Mouse (Mus musculus): ENCODE measurements at regions not wholly inside any gene's neighbourhood (a gene's known extent, or its start where the extent isn't known, plus 50 kb on each side); places are given as distances from the start of the nearest gene placed in this dataset.
A peak's percentile ranks its signal among the peaks of the same experiment; 100 is the strongest.

GRCm38 (mm10) chr2:61345311-61345710, 233.1 kb upstream of the Tank start:
- no peaks in the 10 kb centered on the region for H3K36me3 ChIP-seq (ENCODE audit: control insufficient read depth, insufficient read depth)
- H3K27ac ChIP-seq (ENCODE audit: low read length): no peak overlapping the region
- no peaks in the 10 kb centered on the region for H3K9me3 ChIP-seq (replicated peaks; ENCODE audit: control insufficient read depth, low read length)
- no peaks in the 10 kb centered on the region for H3K27me3 ChIP-seq (ENCODE audit: control insufficient read depth, insufficient read depth, low read length)
- no peak for ATAC-seq (replicated peaks; ENCODE audit: extremely low read depth, insufficient read depth, low FRiP score)
- H3K4me3 ChIP-seq (ENCODE audit: low read length): no peak overlapping the region
- no peak overlapping the region for H3K4me2 ChIP-seq (ENCODE audit: low read depth, low read length)
- H3K4me1 ChIP-seq (ENCODE audit: control insufficient read depth, insufficient read depth, low read length): peaks cover 3% of the 10 kb centered on the region; the same call in 1 of the 2 replicates
- WGBS: 80% methylated on average over 7 of the region's 7 CpGs
- no peak overlapping the region for H3K9ac ChIP-seq (ENCODE audit: low read length)

GRCm38 (mm10) chr2:61344556-61345131, 233.7 kb upstream of the Tank start:
- H3K36me3 ChIP-seq (ENCODE audit: control insufficient read depth, insufficient read depth): no peaks in the 10 kb centered on the region
- no peak for ATAC-seq (replicated peaks; ENCODE audit: extremely low read depth, insufficient read depth, low FRiP score)
- H3K9ac ChIP-seq (ENCODE audit: low read length): no peak overlapping the region
- H3K4me3 ChIP-seq (ENCODE audit: low read length): no peak overlapping the region
- no peak overlapping the region for H3K4me2 ChIP-seq (ENCODE audit: low read depth, low read length)
- 72% methylated on average over 16 of the region's 16 CpGs for WGBS
- no peaks in the 10 kb centered on the region for H3K9me3 ChIP-seq (replicated peaks; ENCODE audit: control insufficient read depth, low read length)
- H3K27me3 ChIP-seq (ENCODE audit: control insufficient read depth, insufficient read depth, low read length): no peaks in the 10 kb centered on the region
- H3K27ac ChIP-seq (ENCODE audit: low read length): no peak overlapping the region
- peaks cover 3% of the 10 kb centered on the region; the same call in 1 of the 2 replicates for H3K4me1 ChIP-seq (ENCODE audit: control insufficient read depth, insufficient read depth, low read length)

GRCm38 (mm10) chr2:61341254-61341653, 237.1 kb upstream of the Tank start:
- Histone ChIP-seq H3K9me3 (replicated peaks; ENCODE audit: control insufficient read depth, low read length) (no peaks in the 10 kb centered on the region), H3K27ac (ENCODE audit: low read length) (no peak overlapping the region), H3K36me3 (ENCODE audit: control insufficient read depth, insufficient read depth) (no peaks in the 10 kb centered on the region), H3K4me1 (ENCODE audit: control insufficient read depth, insufficient read depth, low read length) (peaks cover 3% of the 10 kb centered on the region; the same call in 1 of the 2 replicates), H3K9ac (ENCODE audit: low read length) (no peak overlapping the region), H3K27me3 (ENCODE audit: control insufficient read depth, insufficient read depth, low read length) (no peaks in the 10 kb centered on the region), H3K4me2 (ENCODE audit: low read depth, low read length) (no peak overlapping the region), H3K4me3 (ENCODE audit: low read length) (no peak overlapping the region)
- no peak for ATAC-seq (replicated peaks; ENCODE audit: extremely low read depth, insufficient read depth, low FRiP score)
- 38% methylated on average over 5 of the region's 5 CpGs for WGBS

GRCm38 (mm10) chr2:61319226-61319625, 259.2 kb upstream of the Tank start:
- no peaks in the 10 kb centered on the region for H3K36me3 ChIP-seq (ENCODE audit: control insufficient read depth, insufficient read depth)
- no peak overlapping the region for H3K9ac ChIP-seq (ENCODE audit: low read length)
- no peak for ATAC-seq (replicated peaks; ENCODE audit: extremely low read depth, insufficient read depth, low FRiP score)
- H3K4me3 ChIP-seq (ENCODE audit: low read length): no peak overlapping the region
- H3K9me3 ChIP-seq (replicated peaks; ENCODE audit: control insufficient read depth, low read length): no peaks in the 10 kb centered on the region
- H3K4me2 ChIP-seq (ENCODE audit: low read depth, low read length): no peak overlapping the region
- no peak overlapping the region for H3K27ac ChIP-seq (ENCODE audit: low read length)
- H3K4me1 ChIP-seq (ENCODE audit: control insufficient read depth, insufficient read depth, low read length): no peaks in the 10 kb centered on the region
- WGBS: 80% methylated on average over 4 of the region's 4 CpGs
- no peaks in the 10 kb centered on the region for H3K27me3 ChIP-seq (ENCODE audit: control insufficient read depth, insufficient read depth, low read length)

- no peaks in the 10 kb centered on the region for H3K27me3 ChIP-seq (ENCODE audit: control insufficient read depth, insufficient read depth, low read length)
- no peaks in the 10 kb centered on the region for H3K4me1 ChIP-seq (ENCODE audit: control insufficient read depth, insufficient read depth, low read length)
- no peaks in the 10 kb centered on the region for H3K36me3 ChIP-seq (ENCODE audit: control insufficient read depth, insufficient read depth)
- no peak overlapping the region for H3K4me2 ChIP-seq (ENCODE audit: low read depth, low read length)
- ATAC-seq (replicated peaks; ENCODE audit: extremely low read depth, insufficient read depth, low FRiP score): no peak
- H3K9me3 ChIP-seq (replicated peaks; ENCODE audit: control insufficient read depth, low read length): no peaks in the 10 kb centered on the region
- 77% methylated on average over 4 of the region's 4 CpGs for WGBS
- H3K9ac ChIP-seq (ENCODE audit: low read length): no peak overlapping the region
- H3K4me3 ChIP-seq (ENCODE audit: low read length): no peak overlapping the region
- no peak overlapping the region for H3K27ac ChIP-seq (ENCODE audit: low read length)
Observed at GRCm38 (mm10) chr2:61310405-61310804, 268.0 kb upstream of the Tank start.

- Histone ChIP-seq H3K27ac (ENCODE audit: low read length) (no peak overlapping the region), H3K4me2 (ENCODE audit: low read depth, low read length) (no peak overlapping the region), H3K9me3 (replicated peaks; ENCODE audit: control insufficient read depth, low read length) (no peaks in the 10 kb centered on the region), H3K9ac (ENCODE audit: low read length) (no peak overlapping the region), H3K4me3 (ENCODE audit: low read length) (no peak overlapping the region), H3K4me1 (ENCODE audit: control insufficient read depth, insufficient read depth, low read length) (no peaks in the 10 kb centered on the region), H3K27me3 (ENCODE audit: control insufficient read depth, insufficient read depth, low read length) (no peaks in the 10 kb centered on the region), H3K36me3 (ENCODE audit: control insufficient read depth, insufficient read depth) (no peaks in the 10 kb centered on the region)
- WGBS: 76% methylated on average over 2 of the region's 2 CpGs
- ATAC-seq (replicated peaks; ENCODE audit: extremely low read depth, insufficient read depth, low FRiP score): no peak
Observed at GRCm38 (mm10) chr2:61309219-61309618, 269.2 kb upstream of the Tank start.

GRCm38 (mm10) chr2:61297135-61297534, 281.2 kb upstream of the Tank start:
- no peaks in the 10 kb centered on the region for H3K9me3 ChIP-seq (replicated peaks; ENCODE audit: control insufficient read depth, low read length)
- no peak overlapping the region for H3K27ac ChIP-seq (ENCODE audit: low read length)
- no peak overlapping the region for H3K9ac ChIP-seq (ENCODE audit: low read length)
- no peaks in the 10 kb centered on the region for H3K36me3 ChIP-seq (ENCODE audit: control insufficient read depth, insufficient read depth)
- no peaks in the 10 kb centered on the region for H3K27me3 ChIP-seq (ENCODE audit: control insufficient read depth, insufficient read depth, low read length)
- no peak overlapping the region for H3K4me2 ChIP-seq (ENCODE audit: low read depth, low read length)
- ATAC-seq (replicated peaks; ENCODE audit: extremely low read depth, insufficient read depth, low FRiP score): no peak
- H3K4me3 ChIP-seq (ENCODE audit: low read length): no peak overlapping the region
- peaks cover 11% of the 10 kb centered on the region for H3K4me1 ChIP-seq (ENCODE audit: control insufficient read depth, insufficient read depth, low read length)
- 29% methylated on average over 5 of the region's 5 CpGs for WGBS

- no peak overlapping the region for H3K27ac ChIP-seq (ENCODE audit: low read length)
- peaks cover 11% of the 10 kb centered on the region for H3K4me1 ChIP-seq (ENCODE audit: control insufficient read depth, insufficient read depth, low read length)
- H3K4me3 ChIP-seq (ENCODE audit: low read length): no peak overlapping the region
- H3K9ac ChIP-seq (ENCODE audit: low read length): no peak overlapping the region
- no peaks in the 10 kb centered on the region for H3K27me3 ChIP-seq (ENCODE audit: control insufficient read depth, insufficient read depth, low read length)
- H3K36me3 ChIP-seq (ENCODE audit: control insufficient read depth, insufficient read depth): no peaks in the 10 kb centered on the region
- no peaks in the 10 kb centered on the region for H3K9me3 ChIP-seq (replicated peaks; ENCODE audit: control insufficient read depth, low read length)
- no peak overlapping the region for H3K4me2 ChIP-seq (ENCODE audit: low read depth, low read length)
- no peak for ATAC-seq (replicated peaks; ENCODE audit: extremely low read depth, insufficient read depth, low FRiP score)
- WGBS: 66% methylated on average over 6 of the region's 6 CpGs
Observed at GRCm38 (mm10) chr2:61296606-61297005, 281.8 kb upstream of the Tank start.

- Histone ChIP-seq H3K4me3 (ENCODE audit: low read length) (no peak overlapping the region), H3K36me3 (ENCODE audit: control insufficient read depth, insufficient read depth) (no peaks in the 10 kb centered on the region), H3K9me3 (replicated peaks; ENCODE audit: control insufficient read depth, low read length) (no peaks in the 10 kb centered on the region), H3K9ac (ENCODE audit: low read length) (no peak overlapping the region), H3K4me2 (ENCODE audit: low read depth, low read length) (no peak overlapping the region), H3K27ac (ENCODE audit: low read length) (peak overlapping the region; percentile 61), H3K4me1 (ENCODE audit: control insufficient read depth, insufficient read depth, low read length) (peaks cover 11% of the 10 kb centered on the region), H3K27me3 (ENCODE audit: control insufficient read depth, insufficient read depth, low read length) (no peaks in the 10 kb centered on the region)
- ATAC-seq (replicated peaks; ENCODE audit: extremely low read depth, insufficient read depth, low FRiP score): peak; percentile 52; the same call in 1 of the 2 replicates
- 36% methylated on average over 6 of the region's 6 CpGs for WGBS
Observed at GRCm38 (mm10) chr2:61295261-61295964, 283.0 kb upstream of the Tank start.
